Mouse (Mus musculus) bone marrow, adult 2 months (tissue): ENCODE results near the gene Lasp1. TPM values are rescaled to one million over a fixed set of nuclear protein-coding genes. Genes with fewer than 3 reads are reported as not detected.

Experiments used
- H3K27ac ChIP-seq: fragments of 200-500 bp; 2 replicates; pipeline ENCODE4 v1.5.1; 2012; ENCODE audit warnings: low read depth, mild to moderate bottlenecking, control low read depth, inconsistent platforms, low read length; ENCODE audit not compliant: control insufficient read depth, poor library complexity, insufficient read depth
- H3K4me1 ChIP-seq: fragments of 200-500 bp; 2 replicates; pipeline ENCODE4 v1.6.1; 2011; ENCODE audit warnings: low read length; ENCODE audit not compliant: control insufficient read depth, insufficient read depth
- H3K4me3 ChIP-seq: fragments of 200-500 bp; replicated peaks from 2 replicates; pipeline ENCODE3; 2011; ENCODE audit warnings: mild to moderate bottlenecking, low read depth, low read length, control low read depth; ENCODE audit not compliant: control insufficient read depth
- CTCF ChIP-seq: fragments of 200-500 bp; IDR thresholded peaks from 2 replicates; pipeline ENCODE4 v1.5.1; 2011; ENCODE audit warnings: low read length, control low read depth; ENCODE audit not compliant: control insufficient read depth, insufficient read depth
- POLR2A ChIP-seq: fragments of 200-500 bp; IDR thresholded peaks from 2 replicates; pipeline ENCODE4 v1.6.1; 2011; ENCODE audit warnings: low read depth, mild to moderate bottlenecking, control low read depth, low read length, borderline replicate concordance; ENCODE audit not compliant: control insufficient read depth
- WGBS: fragments of 180-500 bp; shearing (Covaris S2); methylation state at CpG from one replicate; pipeline ENCODE4 v1.1.7; 2018; 5-methylcytosine and 5-hydroxymethylcytosine counted together
- polyA plus RNA-seq: library from polyadenylated mRNA; stranded (reverse); fragments of >200 nt; gene quantifications from 2 replicates; pipeline ENCODE4 v1.2.4, GENCODE M21; 2011; ENCODE audit warnings: low replicate concordance; ENCODE audit not compliant: missing spikeins, insufficient read depth, insufficient read length

The Lasp1 gene
- polyA plus RNA-seq, 1 experiment: 99.2 TPM

DNA sequence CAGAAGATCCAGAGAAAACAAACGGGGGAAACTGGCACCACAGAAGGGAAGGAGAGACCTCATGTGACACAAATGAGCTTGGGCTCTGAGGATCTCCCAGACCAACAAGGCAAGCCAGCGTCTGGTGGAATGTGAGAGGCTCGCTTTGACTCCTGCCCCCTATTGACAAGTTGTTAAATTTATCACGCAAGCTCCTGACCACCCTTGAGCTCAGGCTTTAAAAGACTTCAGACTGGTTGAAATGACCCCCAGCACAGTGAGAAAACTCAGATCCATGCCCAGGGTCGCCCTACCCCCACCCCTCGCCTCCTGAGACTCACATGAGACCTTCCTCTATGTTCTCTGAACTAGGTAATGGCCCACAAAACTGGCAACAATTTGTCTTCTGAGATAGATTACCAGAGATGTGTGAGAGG lies 41.7 kb downstream of the Lasp1 start, which contains the start of gene B230217C12Rik:
Gene B230217C12Rik (plus strand): TSS at position 242 of the 416 bp plus-strand sequence.
- 4% methylated on average over 6 of the region's 6 CpGs for WGBS
- H3K4me3 ChIP-seq: peak within 1 kb of the TSS; percentile 57
- no peak within 1 kb of the TSS for H3K27ac ChIP-seq
- TF ChIP-seq CTCF (peak; percentile 39; the same call in 1 of the 2 replicates), POLR2A (no peak)
- no peaks in the 10 kb centered on the region; the same call in 1 of the 2 replicates for H3K4me1 ChIP-seq

DNA sequence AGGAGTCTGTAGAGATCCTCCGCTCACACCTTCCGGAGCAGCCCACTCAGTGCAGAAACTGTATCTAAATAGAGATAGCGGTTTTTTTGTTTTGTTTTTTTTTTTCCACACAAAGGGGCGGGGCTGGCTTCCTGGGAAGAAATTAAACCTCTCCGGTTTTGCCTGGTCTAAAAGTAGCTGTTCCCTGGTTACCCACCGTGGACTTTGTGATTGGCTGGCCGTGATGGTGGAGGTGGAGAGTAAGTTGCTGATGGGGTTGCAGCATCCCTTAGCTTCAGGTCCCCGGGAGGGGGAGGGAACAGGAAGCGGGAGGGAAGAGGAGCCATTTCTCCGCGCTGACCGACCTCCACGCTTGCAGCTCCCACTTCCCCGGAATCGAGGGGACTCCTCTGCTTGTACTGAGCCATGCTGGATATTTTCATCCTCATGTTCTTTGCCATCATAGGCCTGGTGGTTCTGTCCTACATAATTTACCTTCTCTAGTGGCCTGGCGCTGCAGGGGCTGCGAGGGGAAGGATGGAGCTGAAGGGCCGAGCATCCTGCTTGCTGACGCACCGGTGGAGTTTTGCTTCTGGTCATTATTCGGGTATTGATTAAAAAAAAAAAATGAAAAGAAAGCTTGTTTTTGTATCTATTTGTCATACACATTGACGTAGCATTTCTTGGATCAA lies 42.3 kb downstream of the Lasp1 start:
- 7% methylated on average over 22 of the region's 22 CpGs for WGBS
- Histone ChIP-seq H3K4me3 (peak overlapping the region; percentile 57), H3K27ac (no peak overlapping the region), H3K4me1 (no peaks in the 10 kb centered on the region; the same call in 1 of the 2 replicates)
- no peak for TF ChIP-seq POLR2A
- no peak for TF ChIP-seq CTCF

DNA sequence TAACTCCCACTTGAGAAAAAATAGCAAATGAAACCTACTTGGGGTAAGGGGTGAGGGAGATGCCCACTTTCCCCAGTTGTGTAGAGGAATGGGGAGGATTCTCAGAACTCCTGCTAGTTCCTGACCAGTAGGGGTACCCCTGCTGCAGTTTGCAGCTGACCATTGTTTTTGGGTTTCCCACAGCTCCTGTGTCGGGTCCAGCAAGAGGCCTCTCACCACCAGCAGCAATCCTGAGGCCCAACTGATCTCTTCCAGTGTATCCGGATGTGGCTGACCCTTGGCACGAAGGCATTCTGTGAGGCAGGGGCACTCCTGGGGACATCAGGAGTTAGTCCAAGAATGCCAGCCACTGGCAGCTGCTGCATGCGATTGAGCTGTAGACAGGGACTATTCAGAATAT lies 43.2 kb downstream of the Lasp1 start:
- H3K27ac ChIP-seq: no peak overlapping the region
- no peaks in the 10 kb centered on the region for H3K4me1 ChIP-seq
- 87% methylated on average over 4 of the region's 4 CpGs for WGBS
- TF ChIP-seq CTCF (no peak), POLR2A (no peak)
- H3K4me3 ChIP-seq: no peak overlapping the region

DNA sequence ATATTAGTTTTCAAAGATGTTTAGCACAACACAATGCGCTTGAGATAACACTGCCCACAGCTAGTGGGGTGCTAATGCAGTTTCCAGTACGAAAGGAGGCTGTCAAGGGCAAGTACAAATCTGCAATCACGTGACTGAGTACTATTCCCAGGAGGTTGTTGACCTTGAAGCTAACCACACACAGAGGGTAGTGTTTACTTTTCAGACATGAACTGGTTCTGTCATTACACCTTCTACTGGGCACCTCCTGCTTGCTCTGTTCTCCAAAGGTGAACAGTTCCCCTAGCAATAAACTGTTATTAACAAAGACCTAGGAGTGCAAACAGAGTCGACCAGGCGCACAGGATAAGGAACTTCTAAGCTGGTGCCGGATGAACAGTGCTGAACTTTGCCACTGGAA lies 51.6 kb downstream of the Lasp1 start:
- Histone ChIP-seq H3K27ac (no peak overlapping the region), H3K4me1 (peaks cover 2% of the 10 kb centered on the region), H3K4me3 (no peak overlapping the region)
- whole genome bisulfite sequencing: 73% methylated on average over 6 of the region's 6 CpGs
- TF ChIP-seq CTCF (no peak), POLR2A (no peak)

DNA sequence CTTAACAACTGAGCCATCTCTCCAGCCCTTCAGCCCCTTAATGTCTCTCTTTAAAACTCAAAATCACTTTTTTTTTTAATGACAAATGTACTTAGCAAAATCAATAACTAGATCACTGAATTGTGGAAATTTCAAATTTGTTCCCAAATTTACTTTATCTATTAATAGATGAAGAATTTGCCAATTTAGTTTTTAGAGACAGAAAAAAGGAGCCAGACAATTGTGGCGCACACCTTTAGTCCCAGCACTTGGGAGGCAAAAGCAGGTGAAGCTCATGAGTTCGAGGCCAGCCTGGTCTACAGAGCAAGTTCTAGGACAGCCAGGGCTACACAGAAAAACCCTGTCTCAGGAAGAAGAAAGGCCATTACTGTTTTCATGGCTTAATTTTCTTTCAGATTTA lies 52.8 kb downstream of the Lasp1 start:
- H3K4me1 ChIP-seq: peaks cover 2% of the 10 kb centered on the region
- WGBS: 81% methylated on average over 2 of the region's 2 CpGs
- no peak overlapping the region for H3K4me3 ChIP-seq
- H3K27ac ChIP-seq: no peak overlapping the region
- TF ChIP-seq POLR2A (no peak), CTCF (no peak)

DNA sequence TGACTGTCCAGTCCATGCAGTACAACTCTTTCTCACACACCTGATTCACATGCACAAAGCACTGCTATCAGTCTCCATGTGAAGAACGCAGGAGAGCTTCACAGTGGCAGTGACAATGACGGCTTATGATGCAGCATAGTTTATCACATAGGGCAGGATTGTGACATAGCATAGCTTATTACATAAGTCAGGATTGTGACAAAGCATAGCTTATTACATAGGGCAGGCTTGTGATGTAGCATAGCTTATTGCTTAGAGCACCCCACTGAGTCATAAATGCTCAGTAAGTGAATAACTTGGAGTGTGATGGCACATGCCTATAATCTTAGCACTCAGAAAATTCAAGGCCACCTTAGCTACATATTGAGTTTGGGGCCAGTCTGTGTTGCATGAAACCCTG lies 56.7 kb downstream of the Lasp1 start:
- no peak for TF ChIP-seq POLR2A
- TF ChIP-seq CTCF: no peak
- H3K27ac ChIP-seq: no peak overlapping the region
- WGBS: 42% methylated on average over 2 of the region's 2 CpGs
- H3K4me3 ChIP-seq: no peak overlapping the region
- peaks cover 2% of the 10 kb centered on the region for H3K4me1 ChIP-seq

DNA sequence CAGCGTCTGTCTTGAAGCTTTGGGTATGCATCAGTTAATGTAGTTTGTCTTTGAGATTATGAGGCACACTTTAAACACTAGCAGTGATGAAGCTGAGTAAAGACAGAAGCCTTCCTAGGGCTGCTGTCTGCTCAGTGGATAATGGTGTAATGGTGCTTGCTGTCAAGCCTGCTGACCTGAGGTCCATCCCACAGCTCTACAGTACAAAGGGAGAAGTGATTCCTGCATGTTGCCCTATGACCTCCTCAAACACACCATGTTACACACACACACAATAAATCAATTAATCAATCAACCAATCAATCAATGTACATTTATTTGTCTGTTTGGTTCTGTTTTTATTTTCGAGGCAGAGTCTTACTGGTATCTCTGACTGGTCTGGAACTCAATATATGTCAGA lies 63.3 kb downstream of the Lasp1 start:
- Histone ChIP-seq H3K4me1 (no peaks in the 10 kb centered on the region), H3K27ac (no peak overlapping the region), H3K4me3 (no peak overlapping the region)
- 80% methylated on average over 2 of the region's 2 CpGs for WGBS
- TF ChIP-seq CTCF: no peak
- no peak for TF ChIP-seq POLR2A

DNA sequence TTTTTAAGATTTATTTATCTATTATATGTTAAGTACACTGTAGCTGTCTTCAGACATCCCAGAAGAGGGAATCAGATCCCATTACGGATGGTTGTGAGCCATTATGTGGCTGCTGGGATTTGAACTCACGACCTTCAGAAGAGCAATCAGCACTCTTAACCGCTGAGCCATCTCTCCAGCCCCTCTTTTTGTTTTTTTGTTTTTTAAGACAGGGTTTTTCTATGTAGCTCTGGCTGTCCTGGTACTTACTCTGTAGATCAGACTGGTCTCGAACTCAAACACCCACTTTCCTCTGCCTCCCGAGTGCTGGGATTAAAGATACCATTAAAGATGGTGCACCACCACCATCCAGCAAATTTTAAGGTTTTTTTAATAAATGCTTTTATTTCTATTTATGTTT lies 66.6 kb downstream of the Lasp1 start:
- H3K27ac ChIP-seq: no peak overlapping the region
- no peak overlapping the region for H3K4me3 ChIP-seq
- H3K4me1 ChIP-seq: no peaks in the 10 kb centered on the region
- TF ChIP-seq POLR2A: no peak
- TF ChIP-seq CTCF: no peak
- 83% methylated on average over 5 of the region's 5 CpGs for WGBS

DNA sequence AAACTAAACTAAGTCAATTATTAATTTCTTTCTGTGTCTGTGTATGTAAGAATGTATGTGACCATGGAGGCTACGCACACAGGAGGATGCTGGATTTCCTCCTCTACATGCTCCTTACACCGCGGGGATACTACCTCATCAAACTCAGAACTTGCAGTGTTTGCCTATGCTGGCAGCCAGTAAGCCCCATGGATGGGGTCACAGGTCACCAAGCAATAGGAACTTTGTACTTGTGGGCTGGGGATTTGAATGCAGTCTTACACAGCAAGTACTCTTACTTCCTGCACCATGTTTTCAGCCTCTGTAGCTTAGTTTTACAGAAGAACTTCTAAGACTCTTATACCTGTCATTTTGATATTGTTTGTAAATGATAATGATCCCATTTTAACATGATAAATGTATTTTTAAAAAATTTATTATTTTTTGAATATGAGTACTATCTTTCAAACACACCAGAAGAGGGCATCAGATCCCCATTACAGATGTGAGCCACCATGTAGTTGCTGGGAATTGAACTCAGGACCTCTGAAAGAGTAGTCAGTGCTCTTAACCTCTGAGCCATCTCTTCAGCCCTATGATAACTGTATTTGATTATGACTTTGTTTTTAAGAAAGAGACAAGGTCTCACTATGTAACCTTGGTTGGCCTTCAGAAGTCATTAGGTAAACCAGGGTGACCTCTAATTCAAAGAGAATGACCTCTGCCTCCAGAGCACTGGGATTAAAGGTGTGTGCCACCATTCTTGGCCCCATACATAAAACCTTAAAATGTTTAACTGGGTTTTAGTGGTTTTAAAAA lies 67.5 kb downstream of the Lasp1 start:
- Histone ChIP-seq H3K27ac (no peak overlapping the region), H3K4me1 (no peaks in the 10 kb centered on the region), H3K4me3 (no peak overlapping the region)
- WGBS: 87% methylated on average over 3 of the region's 3 CpGs
- no peak for TF ChIP-seq CTCF
- no peak for TF ChIP-seq POLR2A
